Mouse (Mus musculus): ENCODE measurements around the gene Mpp6.

GRCm38 (mm10) chr6:50222351-50222750 lies 112.3 kb downstream of the Mpp6 start:
- TF ChIP-seq CTCF (conservative IDR thresholded peaks at IDR 0.05 in 1 of 2, IDR thresholded peaks at IDR 0.05 in 1 of 2; ENCODE audit: low read depth in 2 of 2, low read length in 2 of 2) (no peak), E2F4 (IDR thresholded peaks at IDR 0.05; ENCODE audit: insufficient replicate concordance, low read depth, low read length) (no peak), POLR2A (IDR thresholded peaks at IDR 0.05; ENCODE audit: low read depth, low read length) (no peak), MAX (IDR thresholded peaks at IDR 0.05; ENCODE audit: low read length) (no peak)

All from CH12.LX (cell line).